Mouse (Mus musculus) CH12.LX (cell line): ENCODE measurements around the gene Eps15.
"Not testable (repeated sequence)": the region's sequence is repeated elsewhere in the genome, so short reads cannot be mapped to it uniquely, and the experiment has no call there.

Experiments
- CHD2 ChIP-seq: IDR thresholded peaks from 2 replicates; pipeline ENCODE4 v1.6.1; 2011; ENCODE audit warnings: low read length, improper control_type of control experiment
- ETS1 ChIP-seq: conservative IDR thresholded peaks from 2 replicates; pipeline ENCODE4 v1.6.1; 2012; ENCODE audit warnings: low read depth, mild to moderate bottlenecking, inconsistent platforms, low read length, improper control_type of control experiment, moderate library complexity
- POLR2A ChIP-seq: IDR thresholded peaks from 2 replicates; pipeline ENCODE4 v1.6.1; 2011; ENCODE audit warnings: low read depth, mild to moderate bottlenecking, improper control_type of control experiment, low read length
- ZMIZ1 ChIP-seq: IDR thresholded peaks from 2 replicates; pipeline ENCODE4 v1.6.1; 2012; ENCODE audit warnings: low read depth, mild to moderate bottlenecking, inconsistent platforms, low read length, improper control_type of control experiment

DNA sequence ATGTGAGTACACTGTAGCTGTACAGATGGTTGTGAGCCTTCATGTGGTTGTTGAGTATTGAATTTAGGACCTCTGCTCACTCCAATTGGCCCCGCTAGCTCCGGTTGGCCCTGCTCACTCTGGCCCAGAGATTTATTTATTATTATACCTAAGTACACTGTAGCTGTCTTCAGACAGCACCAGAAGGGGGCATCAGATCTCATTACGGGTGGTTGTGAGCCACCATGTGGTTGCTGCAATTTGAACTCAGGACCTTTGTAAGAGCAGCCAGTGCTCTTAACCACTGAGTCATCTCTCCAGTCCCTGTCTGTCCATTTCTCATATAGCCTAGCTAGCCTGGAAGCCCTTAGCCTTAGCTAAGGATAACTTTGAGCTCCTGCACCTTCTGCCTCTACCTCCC, 124.8 kb downstream of the Eps15 start:
- TF ChIP-seq CHD2, ZMIZ1, ETS1, POLR2A: not testable (repeated sequence)
